Mouse (Mus musculus) T-cell, adult 2 months (primary cell): ENCODE results near the gene Nop16.

ENCODE experiments used
- DNase-seq: peaks from one replicate; pipeline ENCODE4 v3.0.0; 2022; ENCODE audit warnings: low spot score

Gene Nop16

GRCm38 (mm10) chr13:54596107-54596690, 6.3 kb upstream of the Nop16 start:
- DNase-seq, result no peak

GRCm38 (mm10) chr13:54593617-54594016, 3.7 kb upstream of the Nop16 start:
- DNase-seq, result no peak

- no peak for DNase-seq
These were observed 2.0 kb upstream of the Nop16 start for GRCm38 (mm10) chr13:54591776-54592356.

- no peak for DNase-seq
These were observed 385 bp downstream of the Nop16 start for GRCm38 (mm10) chr13:54589414-54589995.

GRCm38 (mm10) chr13:54585831-54586230, 4.1 kb downstream of the Nop16 start:
- no peak for DNase-seq

GRCm38 (mm10) chr13:54582860-54583259, 7.0 kb downstream of the Nop16 start:
- no peak for DNase-seq

GRCm38 (mm10) chr13:54582126-54582525, 7.8 kb downstream of the Nop16 start:
- DNase-seq, result no peak

DNA sequence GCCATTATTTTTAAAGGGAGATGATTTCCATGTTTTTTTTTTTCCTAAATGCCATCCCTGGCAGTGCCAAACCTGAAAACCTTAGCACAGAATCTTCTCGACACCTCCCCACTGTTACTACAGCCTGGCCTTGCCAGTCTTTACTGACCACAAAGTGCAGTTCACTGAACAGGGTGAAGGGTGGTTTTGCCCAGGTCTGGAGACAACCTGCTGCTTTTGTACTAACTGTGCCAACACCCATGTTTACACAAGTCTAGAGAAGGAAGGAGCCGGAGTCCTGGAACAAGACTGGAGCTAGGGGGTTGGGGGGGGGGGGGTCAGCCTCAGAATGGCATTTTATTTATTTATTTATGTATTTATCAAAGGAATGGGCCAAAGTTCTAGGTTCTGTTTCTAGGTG, 8.5 kb downstream of the Nop16 start:
- no peak for DNase-seq

- no peak for DNase-seq
These were observed 12.0 kb downstream of the Nop16 start for GRCm38 (mm10) chr13:54577652-54578507.

GRCm38 (mm10) chr13:54575489-54575888, 14.4 kb downstream of the Nop16 start:
- DNase-seq, result no peak

DNA sequence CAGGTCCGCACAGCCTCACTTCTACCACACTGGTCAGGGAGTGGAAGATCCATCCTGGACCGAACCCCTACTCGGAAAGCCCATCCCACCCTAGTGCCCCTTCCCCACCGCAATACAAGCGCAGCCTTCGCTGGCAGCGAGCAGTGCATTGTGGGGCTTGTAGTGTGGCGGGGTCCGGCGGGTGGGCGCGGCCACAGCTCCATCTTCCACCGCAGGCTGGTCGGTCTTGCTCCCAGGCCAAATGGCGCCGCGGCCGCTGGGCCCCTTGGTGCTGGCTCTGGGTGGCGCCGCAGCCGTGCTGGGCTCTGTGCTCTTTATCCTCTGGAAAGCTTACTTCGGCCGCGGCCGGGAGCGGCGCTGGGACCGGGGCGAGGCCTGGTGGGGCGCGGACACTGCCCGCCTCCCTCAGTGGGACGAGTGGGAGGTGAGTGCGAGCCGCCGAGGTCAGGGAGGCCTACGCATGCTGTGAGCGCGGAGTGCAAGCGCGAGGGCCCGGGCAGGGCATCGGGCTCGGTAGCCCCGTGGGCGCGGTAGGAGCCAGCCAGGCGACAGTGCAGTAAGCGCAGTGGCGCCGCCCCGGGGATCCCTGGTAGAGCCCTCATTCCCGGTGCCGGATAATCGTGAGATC, 14.9 kb downstream of the Nop16 start, which contains the start of gene Arl10:
Gene Arl10, plus strand, starts transcription at position 162 of the 628 bp plus-strand sequence.
- peak; percentile 30 for DNase-seq

GRCm38 (mm10) chr13:54572621-54573020, 17.3 kb downstream of the Nop16 start:
- DNase-seq, result no peak

GRCm38 (mm10) chr13:54571637-54572036, 18.3 kb downstream of the Nop16 start:
- no peak for DNase-seq

DNA sequence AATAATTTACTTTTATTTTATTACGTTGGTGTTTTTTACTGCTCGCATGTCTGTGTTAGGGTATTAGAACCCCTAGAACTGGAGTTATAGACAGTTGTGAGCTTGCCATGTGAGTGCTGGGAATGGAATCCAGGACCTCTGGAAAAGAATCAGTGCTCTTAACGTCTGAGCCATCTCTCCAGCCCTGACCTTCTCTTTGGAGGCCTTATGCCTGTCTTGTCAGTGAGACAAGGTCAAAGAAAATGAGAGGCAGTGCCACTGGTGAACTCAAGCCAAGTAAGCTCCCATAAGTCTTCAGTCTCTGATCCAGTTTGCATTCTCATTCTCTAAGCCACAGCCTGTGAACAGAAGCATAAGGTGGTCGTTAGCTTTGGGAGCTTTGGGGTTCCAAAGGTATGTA, 19.2 kb downstream of the Nop16 start:
- no peak for DNase-seq

GRCm38 (mm10) chr13:54569282-54569681, 20.6 kb downstream of the Nop16 start:
- no peak for DNase-seq

GRCm38 (mm10) chr13:54568380-54568779, 21.5 kb downstream of the Nop16 start:
- DNase-seq, result peak; percentile 8

- DNase-seq, result no peak
These were observed 24.1 kb downstream of the Nop16 start for GRCm38 (mm10) chr13:54565594-54566345.

DNA sequence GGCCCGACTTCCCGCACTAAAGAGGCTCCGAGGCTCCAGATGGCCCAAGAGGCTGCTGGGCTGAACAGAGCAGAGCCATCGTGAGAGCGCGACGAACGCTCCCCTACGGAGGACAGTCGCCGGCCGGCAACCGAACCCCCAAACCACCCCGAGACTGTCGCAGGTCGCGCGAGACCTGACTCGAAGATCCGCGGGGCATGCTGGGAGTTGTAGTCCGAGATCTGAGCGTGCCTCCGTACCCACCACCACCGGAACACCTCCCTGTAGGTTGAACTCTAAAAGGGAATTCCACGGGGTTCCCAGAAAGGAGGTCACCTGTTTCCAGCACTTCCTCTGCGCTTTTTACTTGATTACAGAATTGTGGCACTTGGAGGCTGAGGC, 24.7 kb downstream of the Nop16 start, which contains the start of gene 4833439L19Rik:
Gene 4833439L19Rik, minus strand, starts transcription at position 235 of the 381 bp plus-strand sequence.
- peak; percentile 93 for DNase-seq

DNA sequence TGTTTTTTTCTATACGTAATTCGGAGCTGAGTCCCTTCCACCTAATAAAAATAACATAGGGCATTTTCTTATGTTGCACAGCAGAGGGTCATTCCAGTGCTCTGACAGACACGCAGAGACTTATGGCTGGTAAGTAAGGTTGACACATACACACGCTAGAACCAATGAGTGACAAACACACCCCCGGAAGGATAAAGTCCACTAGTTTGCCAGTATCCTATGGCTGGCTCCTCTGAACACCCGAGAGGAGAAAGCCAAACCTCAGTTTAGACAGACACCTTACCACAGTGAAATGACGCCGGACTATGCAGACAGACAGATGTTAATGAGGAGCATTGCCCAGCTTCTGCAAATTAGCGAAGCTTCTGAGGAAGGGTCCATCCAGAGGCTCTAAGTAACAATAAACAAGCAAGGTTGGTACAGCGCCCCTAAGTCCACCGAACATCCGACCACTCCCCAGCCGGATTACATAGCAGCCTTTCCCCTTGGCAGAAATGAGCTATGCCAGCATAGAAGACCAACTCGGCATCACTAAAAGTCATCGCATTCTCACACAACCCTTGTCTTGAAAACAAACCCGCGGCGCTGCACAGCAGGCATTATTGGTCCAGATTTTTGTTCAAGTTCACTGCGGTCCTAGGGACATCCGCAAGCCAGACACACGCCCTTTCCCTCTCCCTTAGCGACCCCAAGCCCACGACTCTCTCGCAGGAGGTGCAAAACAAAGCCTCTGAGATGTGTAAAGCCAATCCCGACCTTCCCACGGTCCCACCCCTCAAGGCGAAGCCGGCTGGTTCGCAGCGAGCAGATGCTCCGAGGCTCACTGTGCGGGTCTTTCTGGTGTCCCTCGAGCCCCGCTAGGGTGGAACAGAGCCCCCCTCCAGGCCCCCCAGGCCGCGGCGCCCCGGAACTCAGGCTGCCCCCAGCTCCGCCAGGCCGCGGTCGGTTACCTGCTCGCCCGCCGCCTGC, 25.4 kb downstream of the Nop16 start:
- no peak for DNase-seq

GRCm38 (mm10) chr13:54562562-54562961, 27.3 kb downstream of the Nop16 start:
- DNase-seq, result no peak
